ENCODE assay signal across 9 mouse cellular contexts in genomic region chr2:153090551-153091165, GRCm38 (mm10). TPM values are rescaled to one million over a fixed set of nuclear protein-coding genes. Genes with fewer than 3 reads are reported as not detected.
DNase-seq lines count a peak whose midpoint lies in the region; ATAC-seq lines count a peak whose summit lies in the region.
"Had no signal": no experiment of that assay in that cellular context is flagged by ENCODE, and none has a peak within 500 bp of the region (broad histone marks: within the 10 kb centered on the region; RNA-seq: fewer than 3 reads in every experiment).

No protein-coding gene starts in this region.

- H3K9ac ChIP-seq in midbrain, embryonic 13.5 days (replicated peaks) = no peak overlapping the region

- no peak overlapping the region for H3K27ac ChIP-seq in midbrain, embryonic 13.5 days

- H3K4me1 ChIP-seq in midbrain, embryonic 13.5 days (replicated peaks) = no peaks in the 10 kb centered on the region

- WGBS in midbrain, embryonic 13.5 days = 49% methylated on average over 10 of the region's 10 CpGs

- no peaks in the 10 kb centered on the region for H3K9me3 ChIP-seq in midbrain, embryonic 13.5 days

- H3K4me2 ChIP-seq in midbrain, embryonic 13.5 days (replicated peaks) = no peak overlapping the region

- H3K4me3 ChIP-seq in midbrain, embryonic 13.5 days (replicated peaks) = no peak overlapping the region

- DNase-seq in thymus, adult 18-20 months = peak; percentile 20 to 46
- no peak for DNase-seq in thymus, postnatal 0 days (ENCODE audit: low spot score)
- peak; percentile 54 for DNase-seq in lung, postnatal 14 days
- peak; percentile 94 for DNase-seq in splenic B cell, adult 2 months (ENCODE audit: low read depth, low spot score)
- DNase-seq in left cerebral cortex, adult 11 months (ENCODE audit: low spot score) = no peak
- DNase-seq: adrenal gland, adult 8-10 months had no signal

- H3K27me3 ChIP-seq in splenic B cell, adult 2 months (ENCODE audit: control insufficient read depth, insufficient read depth, low read length, poor library complexity, severe bottlenecking) = no peaks in the 10 kb centered on the region
- H3K27me3 ChIP-seq in midbrain, embryonic 13.5 days = no peaks in the 10 kb centered on the region

- H3K36me3 ChIP-seq in splenic B cell, adult 2 months (ENCODE audit: control insufficient read depth, insufficient read depth, low read length, poor library complexity, severe bottlenecking) = no peaks in the 10 kb centered on the region
- H3K36me3 ChIP-seq in midbrain, embryonic 13.5 days = no peaks in the 10 kb centered on the region

- peak; percentile 91 for ATAC-seq in granulocyte monocyte progenitor cell, adult 5-6 weeks (replicated peaks; ENCODE audit: poor library complexity, severe bottlenecking)
- ATAC-seq in midbrain, embryonic 13.5 days = no peak

RNA-seq across cellular contexts. Expression of gene Hck, which starts 17.6 kb away (rescaled TPM):
- polyA plus RNA-seq in thymus, postnatal 0 days (2015; fragmentation: Nextera tagmentation; extraction: Ambion mirVana) = 5.8 and 7.3 TPM in 2 replicates
- 6.4 and 9.5 TPM in 2 replicates for total RNA-seq in granulocyte monocyte progenitor cell, adult 5-6 weeks (2014; fragmentation: Nextera tagmentation)
- total RNA-seq in granulocyte monocyte progenitor cell, adult 5-6 weeks (2017) = 13.1 and 17.5 TPM in 2 replicates
- polyA plus RNA-seq in midbrain, embryonic 13.5 days (2015; fragmentation: Nextera tagmentation; extraction: Ambion mirVana) = 1.3 TPM in 2 replicates

RNA-seq across cellular contexts. Expression of gene Ccm2l, which starts 24.9 kb away (rescaled TPM):
- 0.33 and 0.77 TPM in 2 replicates for polyA plus RNA-seq in thymus, postnatal 0 days (2015; fragmentation: Nextera tagmentation; extraction: Ambion mirVana)
- total RNA-seq in granulocyte monocyte progenitor cell, adult 5-6 weeks (2014; fragmentation: Nextera tagmentation) = 7.7 and 11.6 TPM in 2 replicates
- 0.21 and 3.3 TPM in 2 replicates for total RNA-seq in granulocyte monocyte progenitor cell, adult 5-6 weeks (2017)
- polyA plus RNA-seq in midbrain, embryonic 13.5 days (2015; fragmentation: Nextera tagmentation; extraction: Ambion mirVana) = 0.79 and 1.6 TPM in 2 replicates

RNA-seq across cellular contexts. Expression of gene Xkr7, which starts 59.0 kb away (rescaled TPM):
- polyA plus RNA-seq in thymus, postnatal 0 days (2015; fragmentation: Nextera tagmentation; extraction: Ambion mirVana) = 0.06 TPM in 1 of 2 replicates, not detected in the other
- not detected in 2 replicates for total RNA-seq in granulocyte monocyte progenitor cell, adult 5-6 weeks (2014; fragmentation: Nextera tagmentation)
- total RNA-seq in granulocyte monocyte progenitor cell, adult 5-6 weeks (2017) = not detected in 2 replicates
- 1.7 and 2.0 TPM in 2 replicates for polyA plus RNA-seq in midbrain, embryonic 13.5 days (2015; fragmentation: Nextera tagmentation; extraction: Ambion mirVana)
- total RNA-seq: heart, postnatal 14 days had no signal

Comparison
In these comparisons a context has a peak if more than half of its experiments do, and no peak if none do; other contexts are left out.
1. DNase-seq: peak in thymus, adult 18-20 months (2 of 2), lung, postnatal 14 days (single experiment) and splenic B cell, adult 2 months (single experiment); none in thymus, postnatal 0 days (single experiment) and left cerebral cortex, adult 11 months (single experiment).